Mouse (Mus musculus): ENCODE results near the gene 1700001C02Rik.

Gene 1700001C02Rik

GRCm38 (mm10) chr5:30495288-30495687 lies 29.4 kb downstream of the 1700001C02Rik start:
- no peak for DNase-seq

- DNase-seq: no peak
Measured at GRCm38 (mm10) chr5:30496821-30497220, 31.0 kb downstream of the 1700001C02Rik start.

- no peak for DNase-seq
Measured at GRCm38 (mm10) chr5:30497299-30497698, 31.5 kb downstream of the 1700001C02Rik start.

GRCm38 (mm10) chr5:30513111-30513510 lies 47.3 kb downstream of the 1700001C02Rik start:
- no peak for DNase-seq

GRCm38 (mm10) chr5:30516376-30516775 lies 50.5 kb downstream of the 1700001C02Rik start:
- peak; percentile 30 for DNase-seq

GRCm38 (mm10) chr5:30518108-30518507 lies 52.3 kb downstream of the 1700001C02Rik start:
- DNase-seq: no peak

GRCm38 (mm10) chr5:30518547-30518946 lies 52.7 kb downstream of the 1700001C02Rik start:
- no peak for DNase-seq

GRCm38 (mm10) chr5:30519494-30519893 lies 53.6 kb downstream of the 1700001C02Rik start:
- no peak for DNase-seq

GRCm38 (mm10) chr5:30520214-30520732 lies 54.4 kb downstream of the 1700001C02Rik start:
- no peak for DNase-seq

GRCm38 (mm10) chr5:30522406-30522805 lies 56.6 kb downstream of the 1700001C02Rik start:
- DNase-seq: no peak

GRCm38 (mm10) chr5:30523131-30523530 lies 57.3 kb downstream of the 1700001C02Rik start:
- no peak for DNase-seq

- DNase-seq: no peak
Measured at GRCm38 (mm10) chr5:30524213-30524612, 58.4 kb downstream of the 1700001C02Rik start.

- DNase-seq: peak; percentile 20
Measured at GRCm38 (mm10) chr5:30525920-30526836, 60.3 kb downstream of the 1700001C02Rik start.

- DNase-seq: no peak
Measured at GRCm38 (mm10) chr5:30527129-30527528, 61.3 kb downstream of the 1700001C02Rik start.

- DNase-seq: no peak
Measured at GRCm38 (mm10) chr5:30528906-30529305, 63.1 kb downstream of the 1700001C02Rik start.

Measured in right cerebral cortex, adult 18-20 months (tissue).